In the genomic region with DNA sequence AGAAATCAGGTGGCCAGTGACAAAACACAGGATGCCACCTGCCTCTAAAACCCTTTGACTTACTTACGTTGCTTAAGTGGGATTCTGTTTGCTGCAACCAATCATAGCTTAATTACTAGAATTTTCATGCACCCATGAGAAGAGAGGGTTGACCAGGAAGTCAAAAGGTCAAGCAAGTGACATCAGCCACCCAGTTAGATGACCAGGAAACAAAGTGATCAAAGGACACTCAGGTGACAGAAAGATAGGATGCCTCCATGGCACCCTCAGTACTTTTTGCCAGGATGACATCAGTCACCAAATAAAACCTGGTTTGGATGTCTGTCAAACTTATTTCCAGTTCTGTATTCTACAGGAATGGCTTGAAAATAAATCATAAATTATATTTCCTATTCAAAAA, we compare ENCODE assay signal across 26 mouse cellular contexts. TPM values are rescaled to one million over a fixed set of nuclear protein-coding genes. Genes with fewer than 3 reads are reported as not detected.
"Had no signal": no experiment of that assay in that cellular context is flagged by ENCODE, and none has a peak within 500 bp of the region (broad histone marks: within the 10 kb centered on the region; RNA-seq: fewer than 3 reads in every experiment).

No protein-coding gene starts in this region.

- H3K4me3 ChIP-seq: embryonic facial prominence, embryonic 10.5 days; embryonic facial prominence, embryonic 12.5 days; embryonic facial prominence, embryonic 13.5 days; embryonic facial prominence, embryonic 15.5 days; erythroblast, embryonic 14.5 days; forebrain, embryonic 10.5 days; forebrain, embryonic 12.5 days; forebrain, embryonic 13.5 days; forebrain, embryonic 15.5 days; gastrocnemius, adult 2 months; heart, adult 2 months had no signal

- H3K27me3 ChIP-seq: embryonic facial prominence, embryonic 12.5 days; embryonic facial prominence, embryonic 13.5 days; embryonic facial prominence, embryonic 15.5 days; forebrain, embryonic 12.5 days; forebrain, embryonic 13.5 days; forebrain, embryonic 15.5 days had no signal

- DNase-seq: cerebellum, adult 2 months; cerebellum, adult 8-10 months; cerebellum, adult 9-10 months; cerebellum, adult 9-11 months; cerebellum, postnatal 10 days; cerebellum, postnatal 14 days; cerebellum, postnatal 25 days; cerebellum, postnatal 36 days; embryo, embryonic 11 days; forebrain, postnatal 0 days; gastrocnemius, adult 2 months; gastrocnemius, postnatal 10 days; gastrocnemius, postnatal 14 days; gastrocnemius, postnatal 25 days; gastrocnemius, postnatal 36 days; heart, adult 18-20 months; heart, adult 2 months had no signal

- H3K9ac ChIP-seq: embryonic facial prominence, embryonic 12.5 days; embryonic facial prominence, embryonic 13.5 days; embryonic facial prominence, embryonic 15.5 days; forebrain, embryonic 12.5 days; forebrain, embryonic 13.5 days; forebrain, embryonic 15.5 days; forebrain, postnatal 0 days had no signal

- H3K27ac ChIP-seq: embryonic facial prominence, embryonic 10.5 days; embryonic facial prominence, embryonic 12.5 days; embryonic facial prominence, embryonic 13.5 days; embryonic facial prominence, embryonic 15.5 days; forebrain, embryonic 10.5 days; forebrain, embryonic 12.5 days; forebrain, embryonic 13.5 days; forebrain, embryonic 15.5 days; gastrocnemius, adult 2 months; heart, adult 2 months had no signal

- H3K36me3 ChIP-seq: embryonic facial prominence, embryonic 15.5 days had no signal

RNA-seq across cellular contexts. Expression of a gene that starts 49.3 kb away (rescaled TPM):
- polyA plus RNA-seq: erythroblast, embryonic 14.5 days had no signal
